Mouse (Mus musculus): ENCODE data around the gene Tc2n.
"Not testable (repeated sequence)": the region's sequence is repeated elsewhere in the genome, so short reads cannot be mapped to it uniquely, and the experiment has no call there.

Gene Tc2n

DNA sequence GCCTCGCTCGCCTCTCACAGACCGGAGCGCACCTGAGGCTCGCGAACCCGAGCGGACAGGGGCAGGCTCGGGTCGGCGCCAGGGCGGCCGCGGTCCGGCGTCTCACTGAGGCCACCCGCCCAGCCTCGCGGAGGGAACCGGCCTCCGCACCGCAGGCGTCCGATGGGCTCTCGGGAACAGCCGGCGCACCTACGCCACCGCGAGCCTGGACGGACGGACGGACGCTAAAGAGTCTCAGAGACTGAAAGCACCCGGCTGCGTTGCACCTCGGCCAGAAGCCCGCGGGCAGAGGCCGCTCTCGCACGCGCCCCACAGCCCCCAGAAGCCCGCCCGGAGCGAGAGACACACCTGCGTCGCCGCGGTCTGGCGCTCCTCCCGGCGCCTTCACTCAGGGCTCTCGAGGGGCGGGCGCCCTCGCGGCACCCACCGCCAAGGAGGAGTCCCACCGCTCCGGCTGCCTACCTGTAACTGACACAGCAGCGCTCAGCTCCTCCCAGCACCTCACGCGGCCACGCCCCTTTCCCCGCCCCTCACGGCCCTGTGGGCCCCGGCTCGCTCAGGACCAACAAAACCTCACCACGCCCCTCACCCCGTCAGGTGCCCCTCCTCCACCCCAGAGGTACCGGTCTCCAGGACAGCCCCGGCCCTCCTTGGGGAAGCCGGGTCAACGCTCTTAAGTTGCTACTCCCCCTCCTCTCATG, at the start of gene Tc2n:
Gene Tc2n (minus strand): TSS at position 470 of the 701 bp plus-strand sequence.
- peak; percentile 23 to 30 for DNase-seq (ENCODE audit: low read depth in 2 of 2, low spot score in 2 of 2)

DNA sequence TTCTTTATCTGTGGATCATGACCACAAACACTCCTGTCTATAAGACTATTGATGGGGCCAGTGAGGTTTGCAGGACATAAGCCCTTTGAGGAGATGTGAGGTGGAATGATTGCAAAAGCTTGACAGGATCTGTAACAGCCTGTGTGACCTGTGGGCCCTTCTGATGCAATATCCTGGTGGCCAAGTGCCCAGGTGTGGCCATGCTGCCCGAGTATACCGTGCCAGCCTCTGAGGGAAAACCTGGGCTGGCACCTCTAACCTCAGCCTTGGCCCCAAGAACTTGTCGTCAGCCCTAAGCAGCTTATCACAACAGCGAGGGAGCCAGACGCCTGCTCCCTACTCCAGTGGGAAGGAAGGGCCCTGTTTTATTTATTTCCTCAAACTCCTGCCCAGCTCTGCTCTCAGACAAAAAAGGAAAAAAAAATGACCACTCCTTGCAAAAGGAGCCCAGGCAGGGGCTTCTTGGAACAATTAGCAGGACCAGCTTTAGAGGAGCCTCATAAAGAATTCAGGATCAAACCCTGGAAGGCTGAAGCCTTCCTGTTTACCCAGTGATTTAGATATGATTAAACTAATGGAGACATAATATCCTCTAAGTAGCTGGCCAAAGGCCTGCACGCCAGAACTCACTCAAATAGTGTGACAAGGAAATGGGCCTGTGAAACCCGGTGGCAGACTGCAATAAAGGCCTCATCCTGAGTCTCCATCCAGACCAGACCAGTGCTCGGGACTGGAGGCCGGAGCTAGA, 49.2 kb upstream of the Tc2n start:
- no peak for DNase-seq (ENCODE audit: low read depth in 2 of 2, low spot score in 2 of 2)

DNA sequence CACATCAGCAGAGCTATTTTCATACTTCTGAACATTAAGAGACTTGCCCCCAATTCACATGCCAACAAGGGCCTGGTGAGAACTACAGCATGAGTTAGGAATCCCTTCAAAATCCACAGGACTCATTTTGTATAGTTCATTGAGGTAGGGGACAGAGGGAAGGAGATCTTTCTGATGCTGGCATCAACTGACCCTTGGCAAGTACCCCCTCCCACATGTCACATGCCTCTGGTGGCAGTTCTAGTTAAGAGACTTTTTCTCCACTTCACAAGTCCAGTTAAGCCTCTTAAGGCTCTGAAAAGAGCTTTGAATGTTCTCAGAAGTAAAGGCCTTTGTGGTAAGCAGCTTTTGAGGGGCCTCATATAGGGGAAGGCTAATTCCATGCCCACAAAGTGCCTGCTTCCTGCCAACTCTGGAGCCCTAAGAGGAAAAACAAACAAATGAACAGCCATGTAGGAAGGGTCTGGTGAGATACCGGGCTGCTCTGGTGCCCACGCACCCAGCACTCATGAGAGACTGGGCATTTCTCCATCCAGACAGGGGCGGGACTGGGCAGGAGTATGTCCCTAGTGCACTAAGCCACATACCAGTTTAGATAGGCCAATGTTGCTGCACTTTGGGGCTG, 48.0 kb upstream of the Tc2n start:
- no peak for DNase-seq (ENCODE audit: low read depth in 2 of 2, low spot score in 2 of 2)

DNA sequence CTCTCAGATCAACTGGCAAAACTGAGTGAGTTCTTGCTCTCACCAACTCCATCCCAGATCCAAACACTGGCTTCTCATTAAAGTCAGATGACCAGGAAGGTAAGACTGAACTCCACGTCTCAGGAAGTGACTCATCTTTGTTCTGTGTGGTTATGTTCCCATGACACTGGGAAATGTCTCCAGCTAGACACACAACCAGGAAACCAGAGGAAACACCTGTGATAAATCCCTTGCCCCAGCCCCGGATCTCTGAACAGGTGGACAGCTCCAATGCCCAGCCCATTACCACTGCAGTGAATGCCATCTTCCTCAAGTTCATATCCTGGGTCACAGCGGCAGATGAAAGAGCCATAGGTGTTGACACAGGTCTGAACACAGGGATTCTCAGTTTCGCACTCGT, 46.5 kb upstream of the Tc2n start:
- DNase-seq (ENCODE audit: low read depth in 2 of 2, low spot score in 2 of 2) = no peak

DNA sequence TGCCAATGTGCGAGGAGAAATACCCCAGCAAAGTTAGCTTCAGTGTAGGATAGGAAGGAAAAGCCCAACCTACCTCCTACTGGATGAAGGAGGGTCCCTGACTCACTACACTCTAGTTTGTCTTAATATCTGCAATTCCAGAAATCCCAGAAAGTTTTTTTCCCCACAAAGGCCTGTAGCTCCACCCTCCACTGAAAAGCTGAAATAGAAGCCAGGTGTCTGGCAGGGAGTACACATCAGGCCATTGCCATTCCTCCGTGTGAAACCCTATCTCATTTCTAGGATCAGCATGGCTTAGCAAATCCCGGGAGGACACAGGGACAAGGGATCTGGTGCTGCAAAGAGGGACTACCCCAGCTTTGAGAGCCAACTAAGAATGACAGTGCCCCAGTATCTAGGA, 44.7 kb upstream of the Tc2n start:
- no peak for DNase-seq (ENCODE audit: low read depth in 2 of 2, low spot score in 2 of 2)

DNA sequence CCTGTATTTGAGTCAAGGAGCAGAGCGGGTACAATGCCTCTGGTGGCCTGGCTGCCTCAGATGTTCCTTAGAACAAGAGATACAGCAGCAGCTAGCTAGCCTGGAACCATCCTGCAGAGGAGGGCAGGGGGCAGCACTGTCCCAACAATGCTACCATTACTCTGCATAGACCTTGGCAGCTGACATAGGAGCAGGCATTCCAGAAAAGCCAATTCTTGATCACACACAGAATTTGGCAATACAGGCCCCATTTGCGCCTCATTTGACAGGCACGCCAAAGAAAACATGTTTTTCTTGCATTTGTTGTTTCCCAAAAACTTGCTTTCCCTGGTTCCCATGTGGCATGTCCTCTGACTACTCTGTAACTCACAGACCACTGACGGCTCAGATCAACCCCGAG, 43.7 kb upstream of the Tc2n start:
- DNase-seq (ENCODE audit: low read depth in 2 of 2, low spot score in 2 of 2) = no peak

DNA sequence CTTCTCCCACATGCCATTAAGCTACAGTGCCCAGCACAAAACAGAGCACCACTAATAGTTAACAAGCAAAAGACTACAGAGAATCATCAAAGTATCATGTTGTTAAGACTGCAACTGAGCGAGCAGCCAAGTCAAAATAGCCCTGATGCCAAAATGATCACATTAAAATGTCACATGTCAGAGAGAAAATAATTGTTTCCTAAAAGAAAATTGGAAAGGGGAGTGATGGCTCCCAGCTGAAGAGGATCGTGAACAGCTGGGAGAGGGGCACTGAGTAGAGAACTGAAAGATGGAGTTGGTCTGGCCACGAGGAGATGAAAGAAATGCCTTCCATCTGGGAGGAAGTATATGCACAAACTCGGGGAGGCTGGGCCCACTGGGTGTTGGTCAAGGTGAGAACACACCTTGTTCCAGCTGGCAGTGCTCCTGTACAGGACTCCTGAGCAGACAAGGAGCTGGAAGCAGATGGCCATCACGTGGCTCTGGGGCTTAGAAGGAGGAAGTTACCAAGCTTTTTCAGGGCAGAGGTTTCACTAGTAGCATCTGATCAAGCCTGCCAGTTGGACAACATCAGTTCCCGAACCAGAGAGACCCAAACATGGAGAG, 41.2 kb upstream of the Tc2n start:
- DNase-seq (ENCODE audit: low read depth in 2 of 2, low spot score in 2 of 2) = no peak

DNA sequence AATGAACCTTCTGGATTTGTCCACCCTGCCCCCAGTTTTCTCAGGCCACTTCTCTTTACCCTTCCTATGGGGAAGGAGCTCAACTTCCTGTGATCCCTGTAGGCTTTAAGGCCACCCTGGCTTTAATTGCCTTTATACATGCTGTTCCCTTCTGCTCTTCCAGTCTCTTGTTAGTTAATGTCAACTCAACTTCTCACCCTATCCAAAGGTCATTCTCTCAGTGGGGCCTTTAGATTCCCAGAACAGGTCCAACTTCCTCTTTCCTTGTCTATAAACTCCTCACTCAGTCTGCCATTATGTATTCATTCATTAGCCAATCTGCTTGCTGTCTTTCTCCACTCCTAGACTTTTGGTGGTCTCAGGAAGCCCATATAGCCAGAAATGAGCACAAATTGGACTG, 40.4 kb upstream of the Tc2n start:
- DNase-seq (ENCODE audit: low read depth in 2 of 2, low spot score in 2 of 2) = no peak

DNA sequence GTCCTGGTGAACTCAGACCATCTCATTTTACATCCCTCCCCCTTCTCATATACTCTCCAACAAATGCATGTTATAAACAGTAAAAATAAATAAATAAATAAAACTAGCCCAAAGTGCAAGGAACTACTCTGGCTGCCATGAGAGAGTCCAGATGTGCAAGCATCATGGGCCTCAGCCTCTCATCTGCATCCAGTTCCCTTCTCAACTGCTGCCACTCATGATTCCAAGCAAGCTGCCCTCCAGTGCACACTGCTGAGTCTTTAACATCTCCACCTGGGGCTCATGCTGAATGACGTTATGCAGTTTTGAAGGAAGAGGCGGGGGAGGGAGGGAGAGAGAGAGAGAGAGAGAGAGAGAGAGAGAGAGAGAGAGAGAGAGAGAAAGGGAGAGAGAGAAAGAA, 24.1 kb upstream of the Tc2n start:
- no peak for DNase-seq (ENCODE audit: low read depth in 2 of 2, low spot score in 2 of 2)

DNA sequence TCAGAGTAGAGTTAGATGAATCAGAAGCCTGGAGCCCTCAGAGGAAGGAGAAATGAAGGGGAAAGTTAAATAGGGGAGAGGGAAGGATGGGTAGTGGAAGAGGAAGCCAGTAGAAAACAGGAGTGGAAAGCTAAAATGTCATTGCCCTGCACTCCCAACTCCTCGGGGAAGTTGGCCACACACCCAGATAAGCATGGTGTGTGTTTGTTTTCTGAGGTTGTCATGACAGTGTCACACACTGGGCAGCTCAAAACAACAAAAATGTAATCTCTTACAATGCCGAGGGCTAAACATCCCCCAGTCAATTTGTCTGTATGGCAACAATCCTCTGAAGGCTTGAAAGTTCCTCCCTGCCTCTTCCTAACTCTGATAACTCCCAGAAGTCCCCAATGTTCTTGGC, 22.2 kb upstream of the Tc2n start:
- no peak for DNase-seq (ENCODE audit: low read depth in 2 of 2, low spot score in 2 of 2)

DNA sequence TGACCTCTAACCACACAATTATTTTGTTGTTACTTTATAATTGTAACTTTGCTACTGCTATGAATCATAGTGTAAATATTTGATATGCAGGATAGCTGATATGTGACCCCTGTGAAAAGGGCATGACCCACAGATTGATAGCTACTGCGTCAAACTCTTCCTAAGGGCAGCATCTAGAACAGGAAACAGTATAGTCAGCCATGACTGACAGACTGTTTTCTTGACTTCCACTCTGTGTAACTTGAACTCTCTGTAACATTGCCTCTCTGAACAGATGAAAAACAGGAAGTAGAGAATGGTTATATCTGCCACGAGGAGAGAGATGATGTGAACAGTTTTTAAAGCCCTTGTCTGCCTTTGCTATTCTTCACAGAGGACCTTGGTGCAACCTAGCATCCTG, 21.7 kb upstream of the Tc2n start:
- DNase-seq (ENCODE audit: low read depth in 2 of 2, low spot score in 2 of 2) = no peak

DNA sequence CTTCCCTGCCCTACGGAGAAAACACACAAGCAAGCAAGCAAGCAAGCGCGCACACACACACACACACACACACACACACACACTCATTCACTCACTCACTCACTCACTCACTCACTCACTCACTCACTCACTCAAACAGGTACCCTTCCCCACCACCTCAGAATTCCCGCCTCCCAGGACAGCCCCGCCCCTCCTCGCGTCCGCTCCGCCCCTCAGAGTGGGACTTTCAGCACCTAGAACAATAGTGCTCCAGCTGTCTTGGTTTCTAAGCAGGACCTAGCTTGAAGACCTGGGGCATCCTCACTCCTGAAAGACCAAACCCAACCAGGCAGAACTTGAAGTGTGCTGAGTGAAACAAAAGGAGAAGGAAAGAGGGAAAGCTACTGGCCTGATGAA, 430 bp upstream of the Tc2n start:
- DNase-seq (ENCODE audit: low read depth in 2 of 2, low spot score in 2 of 2) = no peak

DNA sequence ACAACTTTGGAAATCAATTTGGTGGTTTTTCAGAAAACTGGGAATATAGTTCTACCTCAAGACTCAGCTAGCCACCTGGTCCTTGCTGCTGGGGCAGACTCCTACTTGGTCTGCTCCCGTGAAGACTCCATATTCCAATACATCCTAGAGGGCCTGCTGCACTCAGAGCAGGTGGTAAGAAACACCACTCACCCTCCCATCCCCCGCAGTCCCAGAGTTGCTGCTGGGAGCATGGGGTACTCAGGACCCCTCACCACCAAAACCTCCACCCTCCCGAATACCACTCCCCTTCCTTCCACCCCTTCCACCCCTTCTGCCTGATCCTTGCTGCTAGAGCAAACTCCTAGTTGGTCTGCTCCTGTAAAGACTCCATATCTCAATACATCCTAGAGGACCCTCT, 19.1 kb downstream of the Tc2n start:
- no peak for DNase-seq (ENCODE audit: low read depth in 2 of 2, low spot score in 2 of 2)

DNA sequence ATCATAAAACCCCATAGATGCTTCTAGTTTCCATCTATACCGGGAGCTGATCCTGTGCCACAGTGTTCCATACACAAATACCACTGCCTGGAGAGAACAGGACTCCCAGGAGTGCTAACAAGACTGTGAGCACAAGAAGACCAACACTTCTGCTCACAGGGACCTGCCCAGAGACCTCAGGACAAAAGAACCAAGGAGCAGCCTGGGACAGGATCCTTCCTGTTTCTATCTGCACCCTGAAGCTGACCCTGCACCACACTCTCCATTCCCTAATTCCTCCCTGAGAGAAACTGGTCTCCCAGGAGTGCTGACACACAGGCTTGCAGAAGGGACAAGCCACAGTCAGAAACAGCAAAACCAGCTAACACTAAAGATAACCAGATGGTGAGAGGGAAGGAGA, 21.8 kb downstream of the Tc2n start:
- no peak for DNase-seq (ENCODE audit: low read depth in 2 of 2, low spot score in 2 of 2)

DNA sequence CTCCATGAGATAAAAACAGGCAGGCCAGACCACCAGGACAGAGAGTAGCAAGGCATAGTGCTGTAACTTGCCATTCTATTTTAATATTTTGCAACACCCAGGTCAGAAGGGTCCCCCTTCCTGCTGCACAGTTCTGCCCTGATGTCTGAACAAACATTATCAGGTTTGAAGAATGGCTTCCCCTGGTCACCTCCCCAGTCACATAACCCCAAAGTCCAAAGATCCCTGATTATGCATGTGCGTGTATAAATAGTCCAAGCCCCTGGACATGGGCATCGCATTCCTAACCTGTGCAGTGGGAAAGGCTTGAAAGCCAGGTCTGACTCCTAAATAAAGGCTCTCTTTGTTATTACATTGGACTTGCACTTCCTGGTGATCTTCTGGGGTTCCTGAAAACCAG, 37.8 kb downstream of the Tc2n start:
- DNase-seq (ENCODE audit: low read depth in 2 of 2, low spot score in 2 of 2) = no peak

DNA sequence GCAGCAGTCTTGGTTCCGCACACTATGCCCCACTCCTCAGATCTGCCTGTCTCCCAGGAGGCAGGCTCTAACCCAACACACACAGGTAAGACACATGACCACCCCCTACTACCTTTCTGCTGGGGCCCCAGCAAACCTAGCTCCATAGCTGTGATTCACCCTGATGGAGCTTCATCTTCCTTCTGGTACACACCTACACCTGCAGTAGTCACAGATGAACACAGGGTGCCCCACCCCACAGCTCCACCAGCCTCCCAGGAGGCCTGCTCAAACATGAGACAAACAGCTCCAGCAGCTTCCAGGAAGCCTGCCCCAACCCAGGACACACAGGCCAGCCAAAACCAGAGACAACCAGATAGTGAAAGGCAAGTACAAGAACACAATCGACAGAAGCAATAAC, 50.8 kb downstream of the Tc2n start:
- DNase-seq (ENCODE audit: low read depth in 2 of 2, low spot score in 2 of 2) = no peak

DNA sequence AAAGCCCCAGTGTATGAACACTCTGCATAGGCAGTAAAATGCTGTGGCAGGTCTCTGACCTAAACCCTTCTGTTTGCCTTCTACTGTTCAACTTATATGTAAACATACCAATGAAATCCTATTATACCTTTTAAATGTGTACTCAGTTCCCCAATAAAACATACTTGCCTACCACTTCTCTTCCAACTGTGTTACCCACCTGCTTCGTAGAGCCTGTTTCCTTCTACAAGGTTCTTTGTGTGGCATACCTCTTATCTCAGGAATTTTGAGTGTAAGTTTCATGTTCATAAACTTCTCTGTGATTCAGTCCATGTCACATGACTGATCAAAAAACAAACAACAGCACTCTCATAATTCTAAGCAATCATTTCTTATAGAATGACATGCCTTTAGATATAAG, 85.2 kb downstream of the Tc2n start:
- no peak for DNase-seq (ENCODE audit: low read depth in 2 of 2, low spot score in 2 of 2)

DNA sequence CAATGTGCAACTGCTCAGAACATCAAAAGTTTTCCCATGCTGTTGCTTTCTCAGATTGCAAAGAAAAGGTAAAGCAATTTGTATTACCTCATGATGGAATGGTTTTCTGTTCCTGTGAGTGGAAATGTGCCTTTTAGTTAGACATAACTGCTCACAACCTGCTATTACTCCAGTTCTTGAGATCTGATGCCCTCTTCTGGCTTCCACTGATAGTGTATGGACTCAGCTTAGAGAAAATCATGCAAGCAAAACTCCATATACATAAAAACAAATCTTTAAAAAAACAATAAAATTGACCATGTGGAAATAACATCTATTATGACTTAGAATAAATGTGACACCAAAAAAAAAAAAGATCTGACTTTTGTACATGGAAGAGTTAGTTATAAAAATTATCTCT, 111.7 kb downstream of the Tc2n start:
- DNase-seq (ENCODE audit: low read depth in 2 of 2, low spot score in 2 of 2) = not testable (repeated sequence)

All from CD8-positive naive resting alpha-beta T cell, adult 2 months (primary cell).